Mouse (Mus musculus) bone marrow, adult 2 months (tissue): Measurements from ENCODE around the gene Slc31a2. TPM values are rescaled to one million over a fixed set of nuclear protein-coding genes. Genes with fewer than 3 reads are reported as not detected.

Experiments used
- H3K27ac ChIP-seq: fragments of 200-500 bp; 2 replicates; pipeline ENCODE4 v1.5.1; 2012; ENCODE audit warnings: low read depth, mild to moderate bottlenecking, control low read depth, inconsistent platforms, low read length; ENCODE audit not compliant: control insufficient read depth, poor library complexity, insufficient read depth
- H3K4me1 ChIP-seq: fragments of 200-500 bp; 2 replicates; pipeline ENCODE4 v1.6.1; 2011; ENCODE audit warnings: low read length; ENCODE audit not compliant: control insufficient read depth, insufficient read depth
- H3K4me3 ChIP-seq: fragments of 200-500 bp; replicated peaks from 2 replicates; pipeline ENCODE3; 2011; ENCODE audit warnings: mild to moderate bottlenecking, low read depth, low read length, control low read depth; ENCODE audit not compliant: control insufficient read depth
- CTCF ChIP-seq: fragments of 200-500 bp; IDR thresholded peaks from 2 replicates; pipeline ENCODE4 v1.5.1; 2011; ENCODE audit warnings: low read length, control low read depth; ENCODE audit not compliant: control insufficient read depth, insufficient read depth
- POLR2A ChIP-seq: fragments of 200-500 bp; IDR thresholded peaks from 2 replicates; pipeline ENCODE4 v1.6.1; 2011; ENCODE audit warnings: low read depth, mild to moderate bottlenecking, control low read depth, low read length, borderline replicate concordance; ENCODE audit not compliant: control insufficient read depth
- WGBS: fragments of 180-500 bp; shearing (Covaris S2); methylation state at CpG from one replicate; pipeline ENCODE4 v1.1.7; 2018; 5-methylcytosine and 5-hydroxymethylcytosine counted together
- polyA plus RNA-seq: library from polyadenylated mRNA; stranded (reverse); fragments of >200 nt; gene quantifications from 2 replicates; pipeline ENCODE4 v1.2.4, GENCODE M21; 2011; ENCODE audit warnings: low replicate concordance; ENCODE audit not compliant: missing spikeins, insufficient read depth, insufficient read length

Gene Slc31a2
- polyA plus RNA-seq, 1 experiment: 13.3 TPM

DNA sequence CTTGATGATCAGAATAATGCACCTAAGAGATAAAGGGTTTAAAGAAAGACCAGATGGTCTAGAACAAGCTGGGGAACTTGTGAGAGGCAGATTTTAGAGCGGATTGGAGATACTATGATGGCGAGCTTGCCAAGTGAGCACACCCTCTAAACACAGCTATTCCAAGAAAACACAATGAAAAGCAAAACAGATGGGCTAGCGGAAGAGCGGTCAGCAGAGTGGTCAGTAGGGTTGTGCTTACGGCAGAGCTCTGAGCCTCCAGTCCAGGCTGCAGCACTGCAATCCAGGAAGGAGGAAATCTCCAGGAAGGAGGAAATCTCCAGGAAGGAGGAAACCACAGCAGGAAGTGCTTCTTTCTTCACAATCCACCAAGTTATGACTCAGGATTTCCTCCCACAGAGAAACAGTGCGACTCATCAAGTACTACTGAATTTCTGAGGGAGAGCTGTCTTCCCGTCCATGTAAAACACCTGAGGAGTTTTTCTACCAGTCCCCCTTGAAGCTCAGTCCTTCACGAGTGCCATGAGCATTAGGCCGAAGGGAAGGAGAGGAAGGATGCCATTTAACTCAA, 51.4 kb downstream of the Slc31a2 start:
- Histone ChIP-seq H3K4me3 (no peak overlapping the region), H3K4me1 (peaks cover 8% of the 10 kb centered on the region), H3K27ac (peak overlapping the region; percentile 3; the same call in 1 of the 2 replicates)
- TF ChIP-seq POLR2A (no peak), CTCF (no peak)
- WGBS: 60% methylated on average over 9 of the region's 9 CpGs

DNA sequence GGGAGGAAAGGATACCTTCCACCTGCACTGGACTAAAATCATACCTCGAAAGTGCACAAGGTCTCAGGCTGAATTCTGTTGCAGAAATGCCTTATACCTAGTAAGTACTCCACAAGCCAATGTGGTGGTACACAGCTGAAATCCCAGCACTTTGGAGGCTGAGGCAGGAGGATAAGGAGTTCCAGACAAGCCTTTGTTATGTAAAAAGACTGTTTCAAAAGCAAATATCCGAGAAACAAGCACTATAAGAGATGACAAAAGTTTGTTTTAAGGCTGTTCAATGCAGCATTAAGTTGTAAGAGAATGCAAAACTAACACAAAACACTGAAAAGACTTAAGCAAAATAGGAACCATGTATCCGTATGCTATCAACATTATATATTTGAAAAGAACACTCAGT, 52.2 kb downstream of the Slc31a2 start:
- H3K4me1 ChIP-seq: peaks cover 8% of the 10 kb centered on the region
- 85% methylated on average over 3 of the region's 3 CpGs for WGBS
- H3K27ac ChIP-seq: no peak overlapping the region
- no peak overlapping the region for H3K4me3 ChIP-seq
- TF ChIP-seq CTCF: no peak
- TF ChIP-seq POLR2A: no peak

DNA sequence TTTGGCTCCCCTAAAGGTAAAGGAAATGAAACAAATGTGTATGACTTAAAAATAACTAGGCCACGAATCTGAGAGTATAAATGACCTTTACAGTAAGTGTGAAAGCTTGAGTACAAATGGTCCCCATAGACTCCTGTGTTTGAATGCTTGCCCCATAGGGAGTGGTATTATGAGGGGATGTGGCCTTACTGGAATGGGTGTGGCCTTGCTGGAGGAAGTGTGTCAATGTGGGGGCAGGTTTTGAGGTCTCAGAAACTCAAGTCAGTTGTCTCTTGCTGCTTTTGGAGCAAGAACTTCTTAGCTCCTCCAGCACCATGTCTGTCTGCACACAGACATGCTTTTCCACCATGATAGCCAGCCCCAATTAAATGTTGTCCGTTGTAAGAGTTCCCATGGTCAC, 54.1 kb downstream of the Slc31a2 start:
- WGBS: 60% methylated on average over 2 of the region's 2 CpGs
- Histone ChIP-seq H3K27ac (no peak overlapping the region), H3K4me3 (no peak overlapping the region), H3K4me1 (peaks cover 8% of the 10 kb centered on the region)
- TF ChIP-seq CTCF: no peak
- no peak for TF ChIP-seq POLR2A

DNA sequence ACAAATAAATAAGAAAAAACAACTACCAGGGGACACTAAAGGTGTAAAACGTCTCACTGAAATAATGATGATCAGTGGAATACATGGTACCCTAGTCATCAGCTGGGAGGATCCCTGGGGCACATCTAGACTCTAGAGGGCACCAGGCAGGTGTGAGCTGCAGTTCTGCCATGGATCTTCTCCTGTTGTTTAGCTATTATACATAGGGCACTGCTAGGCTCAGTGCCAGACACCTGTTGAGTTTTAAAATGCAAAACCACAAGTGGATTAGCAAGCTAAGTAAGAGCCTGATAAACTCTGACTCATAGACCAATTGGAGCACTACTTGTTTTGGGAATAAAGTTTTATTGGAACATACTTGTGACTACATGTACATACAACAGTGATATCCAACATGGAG, 55.9 kb downstream of the Slc31a2 start:
- WGBS: 74% methylated on average over 1 of the region's 1 CpGs
- Histone ChIP-seq H3K4me3 (no peak overlapping the region), H3K27ac (no peak overlapping the region), H3K4me1 (peaks cover 10% of the 10 kb centered on the region)
- TF ChIP-seq POLR2A (no peak), CTCF (no peak)

DNA sequence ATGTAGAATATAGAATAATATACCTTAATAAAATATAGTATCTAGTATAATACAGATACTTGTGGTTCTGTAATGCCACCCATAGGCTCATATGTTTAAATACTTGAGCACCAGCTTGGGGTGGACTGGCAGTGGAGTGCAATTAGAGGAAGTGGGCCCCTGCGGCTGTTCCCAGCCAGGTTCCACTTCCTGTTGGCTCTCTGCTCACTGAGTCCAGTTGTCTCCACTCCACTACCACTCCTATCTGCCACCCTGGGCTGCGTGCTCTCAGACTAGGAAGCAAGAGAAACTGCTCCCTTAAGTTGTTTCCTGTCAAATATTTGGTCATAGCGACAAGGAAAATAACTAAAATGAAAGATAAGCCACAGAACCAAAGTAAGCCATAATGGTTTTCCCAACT, 60.3 kb downstream of the Slc31a2 start:
- TF ChIP-seq POLR2A (no peak), CTCF (no peak)
- peaks cover 3% of the 10 kb centered on the region; the same call in 1 of the 2 replicates for H3K4me1 ChIP-seq
- no peak overlapping the region for H3K4me3 ChIP-seq
- H3K27ac ChIP-seq: 0 out of 2 replicates have a peak overlapping the region, but pooled peaks have one; percentile 1
- WGBS: 26% methylated on average over 3 of the region's 3 CpGs

DNA sequence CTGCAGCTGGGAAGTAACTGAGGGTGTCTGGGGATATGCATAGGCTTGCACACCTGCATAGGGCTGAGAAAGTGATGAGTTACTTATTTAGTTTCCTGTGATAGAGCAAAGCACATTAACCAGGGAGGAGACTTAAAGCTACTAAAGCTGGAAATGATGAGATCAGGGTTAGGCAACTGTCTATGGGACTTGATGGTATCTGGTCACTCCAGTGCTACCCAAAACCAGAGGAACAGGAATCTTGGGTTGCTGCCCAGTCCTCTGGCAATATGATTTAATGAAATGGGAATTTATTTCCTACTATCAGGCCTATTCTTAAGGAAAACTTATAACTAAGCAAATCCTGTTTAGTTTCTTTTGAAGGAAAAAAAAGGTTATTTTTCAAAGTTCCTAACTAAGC, 63.7 kb downstream of the Slc31a2 start:
- TF ChIP-seq CTCF: no peak
- no peak for TF ChIP-seq POLR2A
- peaks cover 5% of the 10 kb centered on the region for H3K4me1 ChIP-seq
- H3K27ac ChIP-seq: no peak overlapping the region
- H3K4me3 ChIP-seq: no peak overlapping the region

DNA sequence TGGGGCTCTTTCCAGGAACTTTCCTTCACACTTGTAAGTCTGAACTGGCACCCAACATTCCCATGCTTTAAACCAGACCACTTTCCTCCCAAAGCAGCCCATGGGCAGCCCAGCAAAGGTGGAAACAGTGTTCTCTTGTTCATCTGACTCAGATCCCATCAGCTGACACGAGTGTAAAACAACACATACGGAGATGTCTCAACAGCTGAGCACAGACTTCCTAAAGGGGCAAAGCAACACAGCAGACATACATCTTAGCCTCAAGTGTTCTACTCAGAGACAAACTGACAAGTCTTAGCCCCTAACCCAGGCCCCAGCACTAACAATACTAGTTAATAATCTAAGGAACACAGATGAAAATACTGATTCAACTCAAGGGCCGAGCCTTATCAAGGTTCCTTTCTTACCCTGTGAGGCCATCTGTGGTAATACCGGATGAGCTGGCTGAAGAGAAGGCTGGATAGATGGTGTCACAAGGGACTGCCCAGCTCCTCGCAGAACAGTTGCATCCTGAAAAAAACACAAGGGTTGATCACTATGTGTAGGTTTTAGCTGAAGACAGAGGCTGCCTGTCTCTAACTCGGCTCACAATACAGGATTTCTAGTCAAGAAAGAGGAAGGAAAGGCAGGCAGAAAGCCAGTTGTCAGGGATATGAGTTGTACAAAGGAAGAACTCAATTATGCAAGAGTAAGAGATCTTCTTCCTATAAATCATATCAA, 66.7 kb downstream of the Slc31a2 start:
- peak overlapping the region; percentile 16 for H3K4me3 ChIP-seq
- peaks cover 2% of the 10 kb centered on the region for H3K4me1 ChIP-seq
- TF ChIP-seq CTCF: no peak
- no peak for TF ChIP-seq POLR2A
- 24% methylated on average over 6 of the region's 6 CpGs for WGBS
- H3K27ac ChIP-seq: peak overlapping the region; percentile 59; the same call in 1 of the 2 replicates

DNA sequence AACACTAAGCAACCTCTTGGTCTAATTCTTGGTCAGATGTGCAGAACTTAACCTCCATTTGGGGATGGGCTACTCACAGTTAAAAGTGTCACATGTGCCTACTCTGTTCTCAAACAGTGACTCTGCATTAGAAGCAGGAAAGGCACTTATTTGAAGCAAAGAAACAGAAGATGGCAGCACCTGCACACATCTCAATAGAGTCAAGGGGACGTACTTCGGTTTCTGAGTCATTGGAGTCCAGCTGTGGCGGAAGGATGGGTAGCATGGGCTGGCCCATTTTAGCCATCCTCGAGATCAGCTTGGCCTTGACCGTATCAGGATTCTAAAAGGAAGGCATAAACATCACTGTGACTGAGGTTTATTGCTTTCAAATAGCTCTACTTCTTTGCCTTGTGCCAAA, 69.6 kb downstream of the Slc31a2 start:
- TF ChIP-seq POLR2A (no peak), CTCF (no peak)
- Histone ChIP-seq H3K27ac (no peak overlapping the region), H3K4me1 (peaks cover 2% of the 10 kb centered on the region), H3K4me3 (no peak overlapping the region)
- 77% methylated on average over 5 of the region's 5 CpGs for WGBS

DNA sequence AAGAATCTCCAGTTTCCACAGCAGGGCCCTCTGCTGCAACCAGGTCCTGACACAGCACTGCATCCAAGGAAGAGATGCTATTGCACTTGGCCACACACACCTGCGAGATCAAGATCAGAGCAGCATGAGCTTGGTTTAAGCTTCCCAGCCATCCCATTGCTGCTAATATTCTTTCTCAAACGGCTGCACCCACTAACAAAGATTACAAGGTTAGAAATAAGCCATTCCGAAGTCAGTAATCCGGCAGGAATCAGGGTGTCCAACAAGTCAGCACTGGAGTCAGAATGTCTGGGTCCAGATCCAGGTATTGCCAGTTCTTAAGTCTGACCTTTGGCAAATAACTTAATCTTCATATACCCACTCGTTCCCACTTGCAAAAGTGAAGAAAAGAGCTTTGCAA, 76.2 kb downstream of the Slc31a2 start:
- 90% methylated on average over 5 of the region's 5 CpGs for WGBS
- H3K4me1 ChIP-seq: no peaks in the 10 kb centered on the region
- no peak for TF ChIP-seq CTCF
- no peak for TF ChIP-seq POLR2A

DNA sequence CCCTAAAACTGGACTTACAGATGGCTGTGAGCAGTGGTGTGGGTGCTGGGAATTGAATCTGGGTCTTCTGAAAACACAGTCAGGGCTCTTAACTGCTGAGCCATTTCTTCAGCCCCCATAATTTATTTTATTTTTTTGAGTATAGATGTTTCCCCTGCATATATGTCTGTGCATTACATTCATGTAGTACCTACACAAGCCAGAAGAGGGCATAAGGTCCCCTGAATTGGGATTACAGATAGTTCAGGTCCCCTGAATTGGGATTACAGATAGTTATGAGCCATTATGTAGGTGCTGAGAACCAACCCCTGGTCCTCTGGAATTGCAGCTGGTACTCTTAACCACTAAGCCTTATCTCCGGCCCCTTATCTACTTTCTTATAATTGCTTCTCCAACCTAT, 81.6 kb downstream of the Slc31a2 start:
- Histone ChIP-seq H3K4me3 (no peak overlapping the region), H3K4me1 (no peaks in the 10 kb centered on the region; the same call in 1 of the 2 replicates), H3K27ac (no peak overlapping the region)
- 86% methylated on average over 1 of the region's 1 CpGs for WGBS
- TF ChIP-seq CTCF (no peak), POLR2A (no peak)

More for the DNA sequence above, 76.2 kb downstream of the Slc31a2 start:
- Histone ChIP-seq H3K4me3 (no peak overlapping the region), H3K27ac (no peak overlapping the region)
